Mouse (Mus musculus) liver, embryonic 14.5 days (tissue): ENCODE measurements around the gene Gnai3.

ENCODE experiments used
- CTCF ChIP-seq: IDR thresholded peaks from 2 replicates; pipeline ENCODE4 v1.5.1; 2016; ENCODE audit warnings: antibody characterized with exemption, low read depth, control low read depth
- EP300 ChIP-seq: IDR thresholded peaks from 2 replicates; pipeline ENCODE4 v1.6.1; 2016; ENCODE audit warnings: antibody characterized with exemption, low read depth

DNA sequence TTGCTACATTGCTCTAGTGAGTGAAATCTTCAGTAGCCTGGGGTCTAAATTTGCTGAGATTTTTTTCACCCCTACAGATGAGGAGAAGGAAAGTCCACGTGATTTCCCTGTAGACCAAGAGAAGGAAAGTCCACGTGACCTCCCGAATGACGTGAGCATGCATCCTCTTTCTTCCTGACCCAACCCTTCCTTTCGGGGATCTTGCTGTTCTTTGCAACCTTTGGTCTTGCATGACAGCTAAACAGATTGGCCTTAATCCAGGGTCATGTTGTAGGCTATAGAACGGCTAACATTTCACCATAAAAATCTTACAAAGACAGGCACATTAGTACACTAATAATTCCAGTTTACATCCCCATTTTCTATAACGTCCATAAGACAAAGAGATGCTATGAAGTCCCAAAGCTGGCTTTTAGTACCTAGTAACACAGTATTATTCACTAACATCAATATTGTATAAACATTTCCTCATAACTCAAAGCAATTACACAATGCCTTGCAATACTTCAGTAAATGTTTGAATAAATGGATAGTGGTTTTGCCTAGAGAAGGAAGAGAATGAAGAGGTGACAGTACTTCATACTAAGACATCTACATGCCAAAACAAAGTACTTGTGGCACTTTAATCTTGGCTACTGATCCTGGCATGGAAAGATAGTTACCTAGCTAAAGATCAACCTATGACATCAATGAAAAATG is 32.2 kb downstream of the Gnai3 start:
- TF ChIP-seq CTCF: no peak
- no peak for TF ChIP-seq EP300
